Mouse (Mus musculus) frontal cortex, postnatal 10 days (tissue): Measurements from ENCODE around the gene Nps.
"Not testable (repeated sequence)": the region's sequence is repeated elsewhere in the genome, so short reads cannot be mapped to it uniquely, and the experiment has no call there.

Experiments used
- DNase-seq, 2 experiments: peaks; one replicate each; pipeline ENCODE4 v3.0.0; 2022; ENCODE audit warnings: low spot score in 2 of 2, mixed read lengths in 1 of 2

Nps gene

GRCm38 (mm10) chr7:135258053-135258753 lies at the start of gene Nps:
Nps (plus strand) TSS chr7:135258703.
- not testable (repeated sequence) for DNase-seq

- no peak for DNase-seq
These were observed 49.4 kb upstream of the Nps start for GRCm38 (mm10) chr7:135208947-135209567.

DNA sequence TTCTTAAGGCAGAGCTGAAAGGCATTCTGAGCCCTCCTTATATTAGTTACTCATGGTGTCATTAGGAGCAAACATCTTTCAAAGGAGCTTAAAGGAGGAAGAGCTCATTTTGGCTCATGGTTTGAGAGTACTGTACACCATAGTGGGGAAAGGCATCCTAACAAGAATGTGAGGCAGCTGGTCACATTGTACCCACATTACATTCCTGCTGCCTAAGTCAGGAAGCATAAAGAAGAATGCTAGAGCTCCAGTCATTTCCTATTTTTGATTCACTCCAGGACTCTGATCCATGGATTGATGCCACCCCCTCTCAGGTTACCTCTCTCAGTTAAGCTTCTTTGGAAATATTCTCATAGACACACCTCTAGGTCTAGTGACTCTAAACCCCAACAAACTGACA lies 48.2 kb upstream of the Nps start:
- no peak for DNase-seq

GRCm38 (mm10) chr7:135210831-135211230 lies 47.7 kb upstream of the Nps start:
- no peak for DNase-seq

DNA sequence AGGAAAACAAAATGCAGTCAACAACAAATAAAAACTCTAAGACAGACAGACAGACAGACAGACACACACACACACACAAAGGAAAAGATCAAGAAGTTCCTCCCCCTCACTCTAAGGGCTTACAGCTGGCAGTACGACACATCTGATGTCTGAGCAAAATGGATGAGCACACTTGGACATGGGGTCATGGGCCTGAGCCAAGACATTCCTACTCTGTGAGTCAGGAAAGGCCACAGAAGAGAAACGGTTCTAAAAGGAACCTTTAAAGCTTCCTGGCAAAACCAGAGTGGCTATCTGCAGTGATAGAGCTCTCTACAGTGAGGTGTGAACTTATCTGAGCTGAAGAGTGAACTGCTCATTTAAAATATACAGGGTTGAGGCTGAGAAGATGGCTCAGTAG lies 46.0 kb upstream of the Nps start:
- no peak for DNase-seq

- DNase-seq = no peak
These were observed 37.0 kb upstream of the Nps start for GRCm38 (mm10) chr7:135221475-135221874.

DNA sequence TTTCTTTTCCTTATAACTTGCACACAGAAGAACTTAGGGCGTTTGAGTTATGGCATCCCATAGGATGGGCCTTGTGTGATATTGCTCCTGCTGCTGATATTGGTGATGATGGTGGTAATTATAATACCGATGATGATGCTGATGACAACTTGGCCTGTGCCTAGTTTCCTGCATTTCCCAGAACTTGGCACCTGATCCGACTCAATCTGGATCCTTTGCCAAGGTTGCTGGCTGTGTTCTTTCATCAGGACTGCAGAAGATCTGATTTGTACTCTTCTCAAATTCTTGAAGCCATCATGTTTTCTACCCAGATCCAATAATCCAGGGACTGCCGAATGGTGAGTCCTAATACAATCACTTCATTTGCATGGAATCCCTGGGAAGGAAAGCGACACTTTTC lies 32.5 kb upstream of the Nps start:
- no peak for DNase-seq

GRCm38 (mm10) chr7:135237152-135237551 lies 21.4 kb upstream of the Nps start:
- no peak for DNase-seq

GRCm38 (mm10) chr7:135239441-135239840 lies 19.1 kb upstream of the Nps start:
- DNase-seq = no peak

- DNase-seq = no peak
These were observed 18.5 kb upstream of the Nps start for GRCm38 (mm10) chr7:135240006-135240405.

- no peak for DNase-seq
These were observed 17.9 kb upstream of the Nps start for GRCm38 (mm10) chr7:135240636-135241035.

GRCm38 (mm10) chr7:135244171-135244880 lies 14.2 kb upstream of the Nps start:
- DNase-seq = no peak

DNA sequence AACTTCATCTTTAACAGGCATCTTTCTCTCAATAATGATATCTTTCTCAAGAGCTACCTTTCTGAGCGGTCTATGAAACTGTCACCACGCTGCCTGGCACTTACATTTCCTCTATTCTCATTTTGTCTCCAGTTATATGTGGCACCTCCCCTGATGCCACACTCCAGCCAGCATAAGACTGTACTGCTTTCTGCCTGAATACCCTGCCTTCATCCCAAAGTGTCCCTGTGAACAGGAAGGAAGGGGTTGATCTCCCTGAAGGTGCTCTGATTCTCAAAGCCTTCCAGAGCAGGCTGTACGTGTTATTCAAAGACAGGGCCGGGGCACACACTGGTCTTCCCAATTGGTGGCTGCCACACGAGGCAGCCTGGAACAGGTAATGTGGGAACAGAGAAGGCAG lies 12.1 kb upstream of the Nps start:
- no peak for DNase-seq

DNA sequence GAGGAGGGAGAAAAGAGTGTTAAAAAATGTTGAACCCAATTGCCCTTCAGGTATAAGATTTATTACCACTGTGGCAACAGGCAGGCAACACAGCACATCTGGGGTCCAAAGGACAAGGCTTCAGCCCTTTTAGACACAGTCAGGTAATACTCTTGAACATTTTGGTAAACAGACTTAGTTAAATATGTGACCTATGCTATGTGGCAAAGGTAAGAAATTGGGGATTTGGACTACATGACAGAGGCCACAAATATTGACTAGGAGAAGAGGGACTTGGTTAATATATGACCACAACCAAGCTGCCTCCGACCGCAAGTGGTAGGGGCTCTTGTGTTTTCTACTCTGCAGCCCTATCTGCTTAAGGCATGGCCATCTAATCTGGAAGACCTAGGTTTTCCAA lies 5.3 kb upstream of the Nps start:
- DNase-seq = no peak

DNA sequence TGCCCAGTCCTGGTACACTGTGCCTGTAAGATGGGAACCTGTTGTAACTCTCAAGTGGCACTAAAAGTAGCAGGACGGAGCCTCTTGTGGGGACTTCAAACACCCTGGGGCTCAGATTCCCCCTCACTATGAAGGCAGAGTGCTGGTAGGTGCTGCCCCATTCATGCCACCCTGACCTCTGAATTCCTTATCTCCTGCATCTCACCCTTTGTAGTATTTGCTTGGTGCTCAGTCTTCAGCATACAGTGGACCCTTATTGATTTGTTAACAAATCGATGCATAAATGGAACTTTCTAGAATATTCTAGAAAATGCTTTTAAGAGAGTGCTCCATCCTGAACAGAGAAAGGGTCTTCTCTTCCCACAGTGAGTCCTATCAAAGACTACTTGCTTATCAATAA lies 4.1 kb upstream of the Nps start:
- DNase-seq = no peak

DNA sequence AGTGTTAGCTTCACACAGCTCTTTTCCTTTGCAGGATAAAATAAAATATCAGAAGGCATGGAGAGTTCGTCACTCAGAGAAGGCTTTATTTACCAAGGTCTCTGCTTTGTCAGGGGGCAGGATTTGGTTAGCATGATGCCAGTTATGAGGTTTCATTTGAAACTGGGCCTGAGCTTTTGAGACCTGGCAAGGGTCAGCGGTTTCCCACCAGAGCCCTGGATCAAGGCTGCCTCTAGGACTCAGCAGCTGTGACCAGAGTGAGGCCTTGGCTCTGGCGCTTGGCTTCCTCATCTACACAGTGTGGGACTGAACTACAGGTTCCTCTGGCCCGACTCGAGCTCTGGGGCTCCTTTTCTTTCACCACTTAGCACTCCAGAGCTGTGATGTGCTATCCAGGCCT lies 12.5 kb downstream of the Nps start:
- no peak for DNase-seq

DNA sequence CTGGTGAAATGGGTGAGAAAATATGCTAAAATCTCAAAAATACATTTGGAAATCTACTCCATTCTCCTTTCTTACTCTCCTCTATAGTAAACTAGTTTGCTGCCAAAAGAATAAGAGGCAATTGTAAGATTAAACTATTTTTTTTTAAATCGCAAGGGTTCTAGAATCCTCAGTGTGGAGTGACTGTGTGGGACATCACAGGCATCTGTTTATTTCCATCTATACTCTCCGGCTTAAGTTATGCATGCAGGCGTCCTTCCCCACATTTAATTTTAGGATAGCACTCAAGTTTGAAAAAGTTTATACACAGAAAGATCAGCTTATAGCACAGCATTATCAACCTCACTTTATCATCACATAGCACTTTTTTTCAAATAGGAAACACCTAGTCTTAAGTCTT lies 24.7 kb downstream of the Nps start:
- no peak for DNase-seq

GRCm38 (mm10) chr7:135289976-135290375 lies 31.5 kb downstream of the Nps start:
- DNase-seq = no peak

GRCm38 (mm10) chr7:135291646-135292236 lies 33.2 kb downstream of the Nps start:
- DNase-seq = no peak

GRCm38 (mm10) chr7:135294498-135294897 lies 36.0 kb downstream of the Nps start:
- no peak for DNase-seq

GRCm38 (mm10) chr7:135304496-135304895 lies 46.0 kb downstream of the Nps start:
- DNase-seq = no peak
